Mouse (Mus musculus) cerebral cortex, adult 2 months (tissue): ENCODE measurements around the gene Gm20812.

Experiments used
- WGBS: fragments of 180-500 bp; shearing (Covaris S2); methylation state at CpG from one replicate; pipeline ENCODE4 v1.1.7; 2018; 5-methylcytosine and 5-hydroxymethylcytosine counted together

Gene Gm20812

DNA sequence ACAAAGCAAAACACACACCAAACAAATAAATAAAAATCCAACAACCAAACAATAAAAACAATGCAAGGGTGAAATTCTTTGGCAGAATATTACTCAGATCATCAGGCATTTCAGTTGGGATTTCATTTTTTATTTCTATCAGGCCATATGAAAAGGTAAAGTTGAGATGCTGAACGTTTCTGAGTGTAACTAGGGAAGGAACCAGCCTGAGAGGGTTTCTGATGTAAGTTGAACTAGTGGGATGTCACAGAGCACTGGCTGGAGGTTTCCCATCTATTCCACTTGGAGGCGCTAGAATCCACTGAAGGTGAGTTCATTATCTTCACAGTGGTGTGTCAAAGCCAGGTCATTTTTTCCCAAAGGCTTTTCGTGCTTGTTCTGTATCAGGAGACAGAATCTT lies at the start of gene Gm20812:
Gene Gm20812 (plus strand): TSS at position 301 of the 400 bp plus-strand sequence.
- no CpG with 5 or more reads among the region's 3 CpGs for WGBS
